Mouse (Mus musculus) myocyte (in vitro differentiated cells): Measurements from ENCODE around the gene Efcc1.

Source experiments
- CEBPB ChIP-seq: IDR thresholded peaks from 2 replicates; pipeline ENCODE4 v1.6.1; 2011; ENCODE audit warnings: mild to moderate bottlenecking, moderate library complexity; ENCODE audit not compliant: poor library complexity, insufficient read depth, severe bottlenecking
- E2F4 ChIP-seq: IDR thresholded peaks from one replicate; pipeline ENCODE4 v1.6.1; 2011; ENCODE audit warnings: mild to moderate bottlenecking, control low read depth, moderate library complexity; ENCODE audit not compliant: insufficient read depth
- MAX ChIP-seq: IDR thresholded peaks from one replicate; pipeline ENCODE4 v1.6.1; 2011; ENCODE audit warnings: low read depth, mild to moderate bottlenecking, control low read depth
- MYOD1 ChIP-seq, 3 experiments: IDR thresholded peaks; one replicate each; pipeline ENCODE4 v1.6.1; 2011; ENCODE audit warnings: control low read depth in 2 of 3, low read depth in 2 of 3, mild to moderate bottlenecking in 2 of 3, moderate library complexity in 1 of 3; ENCODE audit not compliant: insufficient read length in 2 of 3, control insufficient read depth in 1 of 3
- POLR2A ChIP-seq: IDR thresholded peaks from one replicate; pipeline ENCODE4 v1.6.1; 2011; ENCODE audit warnings: low read depth, mild to moderate bottlenecking, control low read depth, moderate library complexity; ENCODE audit not compliant: insufficient read length
- POLR2AphosphoS2 ChIP-seq: IDR thresholded peaks from one replicate; pipeline ENCODE4 v1.6.1; 2011; ENCODE audit warnings: low read depth, control low read depth; ENCODE audit not compliant: insufficient read length
- REST ChIP-seq: IDR thresholded peaks from one replicate; pipeline ENCODE4 v1.6.1; 2011; ENCODE audit warnings: mild to moderate bottlenecking, control low read depth, moderate library complexity; ENCODE audit not compliant: insufficient read depth, insufficient read length
- TCF12 ChIP-seq: IDR thresholded peaks from one replicate; pipeline ENCODE4 v1.6.1; 2011; ENCODE audit warnings: mild to moderate bottlenecking, control low read depth; ENCODE audit not compliant: poor library complexity, insufficient read depth, severe bottlenecking
- TCF3 ChIP-seq: IDR thresholded peaks from one replicate; pipeline ENCODE4 v1.6.1; 2011; ENCODE audit warnings: low read depth, control low read depth; ENCODE audit not compliant: insufficient read length
- USF1 ChIP-seq: IDR thresholded peaks from one replicate; pipeline ENCODE4 v1.6.1; 2011; ENCODE audit warnings: low read depth, mild to moderate bottlenecking, control low read depth, moderate library complexity

DNA sequence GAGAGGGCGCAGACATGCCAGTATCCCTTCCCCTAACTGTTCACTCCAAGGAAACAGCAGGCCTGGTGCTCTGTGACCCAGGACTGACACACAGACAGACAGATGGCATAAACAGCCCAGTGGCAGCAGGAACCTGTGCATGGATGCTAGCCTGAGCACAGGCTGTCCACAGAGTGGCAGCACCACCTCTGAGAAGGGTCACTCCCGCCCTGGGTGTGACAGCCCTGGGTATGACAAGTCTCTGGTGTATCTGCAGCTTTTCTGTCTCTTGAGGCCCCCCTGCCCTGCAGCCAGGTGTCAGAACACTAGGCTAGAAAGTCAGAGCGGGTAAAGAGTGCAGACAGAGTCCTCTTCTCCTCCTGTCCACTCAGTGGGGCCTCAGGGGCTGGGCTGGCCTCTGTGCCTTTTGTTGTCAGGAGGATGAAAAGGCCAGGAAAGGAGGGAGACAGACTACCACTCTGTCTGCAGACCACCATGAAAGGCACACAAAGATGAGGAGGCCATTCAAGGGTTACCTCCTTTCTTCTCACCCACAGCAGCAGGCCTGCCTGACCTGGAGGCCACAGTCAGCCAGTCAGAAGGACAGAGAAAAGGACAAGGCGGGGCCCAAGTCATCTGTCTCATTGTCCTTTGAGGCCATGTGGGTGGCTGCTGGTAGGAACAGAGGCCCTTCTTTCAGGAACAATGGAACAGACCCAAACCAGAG is 7.4 kb downstream of the Efcc1 start:
- no peak for TF ChIP-seq USF1
- TF ChIP-seq POLR2A = no peak
- no peak for TF ChIP-seq TCF3
- no peak for TF ChIP-seq MYOD1 (IDR thresholded peaks at IDR 0.05; ENCODE audit: control insufficient read depth in 1 of 3, insufficient read length in 2 of 3, low read depth in 2 of 3)
- no peak for TF ChIP-seq TCF12
- no peak for TF ChIP-seq CEBPB
- no peak for TF ChIP-seq MAX
- TF ChIP-seq POLR2AphosphoS2 = no peak
- TF ChIP-seq REST = no peak
- TF ChIP-seq E2F4 = no peak
